Mouse (Mus musculus): ENCODE data around the gene Ahctf1.

- TF ChIP-seq CTCF (IDR thresholded peaks at IDR 0.05; ENCODE audit: borderline replicate concordance, control insufficient read depth, extremely low read depth, insufficient read depth, low read length, poor library complexity), result no peak
- no peak for TF ChIP-seq POLR2A (IDR thresholded peaks at IDR 0.05; ENCODE audit: control insufficient read depth, extremely low read depth, insufficient read depth, low read length, poor library complexity)
Measured at GRCm38 (mm10) chr1:179784098-179784497, 19.4 kb downstream of the Ahctf1 start.
